ENCODE assay signal across 18 mouse cellular contexts in genomic region chr5:66809016-66809570, GRCm38 (mm10).
DNase-seq lines count a peak whose midpoint lies in the region; ATAC-seq lines count a peak whose summit lies in the region.
"Had no signal": no experiment of that assay in that cellular context is flagged by ENCODE, and none has a peak within 500 bp of the region (broad histone marks: within the 10 kb centered on the region; RNA-seq: fewer than 3 reads in every experiment).

No protein-coding gene starts in this region.

- no peaks in the 10 kb centered on the region for H3K36me3 ChIP-seq in limb, embryonic 15.5 days
- H3K36me3 ChIP-seq in limb, embryonic 10.5 days = no peaks in the 10 kb centered on the region
- H3K36me3 ChIP-seq: heart, embryonic 15.5 days; hindbrain, embryonic 12.5 days; midbrain, embryonic 13.5 days; neural tube, embryonic 13.5 days; stomach, embryonic 15.5 days had no signal

- DNase-seq in heart, adult 11 months = peak; percentile 79
- no peak for DNase-seq in heart, postnatal 25 days (ENCODE audit: low spot score)
- no peak for DNase-seq in limb, embryonic 10.5 days (ENCODE audit: low spot score)
- DNase-seq in retina, adult 2 months (ENCODE audit: low read depth, low spot score) = peak; percentile 34
- no peak for DNase-seq in yolk sac, embryonic 10.5 days (ENCODE audit: low spot score)
- no peak for DNase-seq in frontal cortex, postnatal 25 days (ENCODE audit: low spot score in 2 of 2)
- DNase-seq: cerebellum, adult 8-10 months; kidney, adult 8-10 months; kidney, postnatal 14 days; liver had no signal

- no peak overlapping the region for H3K4me3 ChIP-seq in limb, embryonic 15.5 days
- no peak overlapping the region for H3K4me3 ChIP-seq in limb, embryonic 10.5 days
- H3K4me3 ChIP-seq: heart, embryonic 15.5 days; hindbrain, embryonic 12.5 days; midbrain, embryonic 13.5 days; neural tube, embryonic 13.5 days; stomach, embryonic 15.5 days had no signal

- H3K9ac ChIP-seq in limb, embryonic 15.5 days = no peak overlapping the region
- H3K9ac ChIP-seq: heart, embryonic 15.5 days; hindbrain, embryonic 12.5 days; midbrain, embryonic 13.5 days; neural tube, embryonic 13.5 days; stomach, embryonic 15.5 days had no signal

- WGBS in limb, embryonic 15.5 days = 69% methylated on average over 9 of the region's 9 CpGs
- WGBS in limb, embryonic 10.5 days = 87% methylated on average over 9 of the region's 9 CpGs

- intact Hi-C loops in heart, postnatal 25 days (cut with DNase I) = no loop called here

- no peaks in the 10 kb centered on the region for H3K27me3 ChIP-seq in limb, embryonic 15.5 days
- no peaks in the 10 kb centered on the region for H3K27me3 ChIP-seq in limb, embryonic 10.5 days (ENCODE audit: low read depth, poor library complexity, severe bottlenecking)
- H3K27me3 ChIP-seq: heart, embryonic 15.5 days; hindbrain, embryonic 12.5 days; midbrain, embryonic 13.5 days; neural tube, embryonic 13.5 days; stomach, embryonic 15.5 days had no signal

- H3K4me1 ChIP-seq in limb, embryonic 15.5 days = 0 out of 2 replicates have a peak, but pooled peaks cover 8% of the 10 kb centered on the region
- H3K4me1 ChIP-seq in limb, embryonic 10.5 days = peaks cover 7% of the 10 kb centered on the region; the same call in 1 of the 2 replicates
- H3K4me1 ChIP-seq: heart, embryonic 15.5 days; stomach, embryonic 15.5 days had no signal

- no peak overlapping the region for H3K4me2 ChIP-seq in limb, embryonic 15.5 days
- H3K4me2 ChIP-seq: heart, embryonic 15.5 days; hindbrain, embryonic 12.5 days; midbrain, embryonic 13.5 days; neural tube, embryonic 13.5 days; stomach, embryonic 15.5 days had no signal

- no peaks in the 10 kb centered on the region for H3K9me3 ChIP-seq in limb, embryonic 15.5 days
- H3K9me3 ChIP-seq in limb, embryonic 10.5 days (replicated peaks) = no peaks in the 10 kb centered on the region
- H3K9me3 ChIP-seq: heart, embryonic 15.5 days; hindbrain, embryonic 12.5 days; midbrain, embryonic 13.5 days; neural tube, embryonic 13.5 days; stomach, embryonic 15.5 days had no signal

- 0 out of 2 replicates have a peak overlapping the region, but pooled peaks have one; percentile 33 for H3K27ac ChIP-seq in limb, embryonic 15.5 days
- no peak overlapping the region for H3K27ac ChIP-seq in limb, embryonic 10.5 days
- H3K27ac ChIP-seq: heart, embryonic 15.5 days; hindbrain, embryonic 12.5 days; midbrain, embryonic 13.5 days; neural tube, embryonic 13.5 days; stomach, embryonic 15.5 days had no signal

- ATAC-seq in limb, embryonic 15.5 days (ENCODE audit: insufficient number of reproducible peaks, low FRiP score, low TSS enrichment, low read depth) = no peak
- ATAC-seq: inflammation-experienced regulatory T-cells, adult 6 months; lung, postnatal 0 days; midbrain, embryonic 13.5 days had no signal

Comparison
In these comparisons a context has a peak if more than half of its experiments do, and no peak if none do; other contexts are left out.
1. DNase-seq: peak in heart, adult 11 months (single experiment) and retina, adult 2 months (single experiment); none in heart, postnatal 25 days (single experiment), limb, embryonic 10.5 days (single experiment), yolk sac, embryonic 10.5 days (single experiment) and frontal cortex, postnatal 25 days (0 of 2).